Mouse (Mus musculus) monocyte, adult 2 months (primary cell): ENCODE measurements at regions not wholly inside any gene's neighbourhood (a gene's known extent, or its start where the extent isn't known, plus 50 kb on each side); places are given as distances from the start of the nearest gene placed in this dataset.

Source experiments
- DNase-seq, 2 experiments: peaks; one replicate each; pipeline ENCODE4 v3.0.0; 2022; ENCODE audit warnings: low spot score in 2 of 2, low read depth in 1 of 2

DNA sequence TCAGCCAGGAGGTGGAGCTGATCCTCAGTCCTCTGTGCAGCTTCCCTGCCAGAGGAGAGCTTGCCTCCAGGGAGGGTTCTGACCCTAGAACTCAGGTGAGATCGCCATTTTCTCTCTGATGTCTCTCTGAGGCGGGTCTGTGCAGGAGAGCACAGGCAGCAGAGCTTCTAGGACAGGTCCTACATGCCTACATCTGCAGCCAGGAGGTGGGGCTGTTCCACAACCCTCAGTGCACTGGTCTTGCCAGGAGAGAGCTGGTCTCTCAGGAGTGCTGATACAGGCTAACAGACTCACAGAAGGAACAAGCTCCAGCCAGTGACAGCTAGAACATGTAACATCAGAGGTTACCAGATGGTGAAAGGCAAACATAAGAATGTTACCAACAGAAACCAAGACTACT is 165.4 kb downstream of the Tmem17 start:
- DNase-seq, result no peak

DNA sequence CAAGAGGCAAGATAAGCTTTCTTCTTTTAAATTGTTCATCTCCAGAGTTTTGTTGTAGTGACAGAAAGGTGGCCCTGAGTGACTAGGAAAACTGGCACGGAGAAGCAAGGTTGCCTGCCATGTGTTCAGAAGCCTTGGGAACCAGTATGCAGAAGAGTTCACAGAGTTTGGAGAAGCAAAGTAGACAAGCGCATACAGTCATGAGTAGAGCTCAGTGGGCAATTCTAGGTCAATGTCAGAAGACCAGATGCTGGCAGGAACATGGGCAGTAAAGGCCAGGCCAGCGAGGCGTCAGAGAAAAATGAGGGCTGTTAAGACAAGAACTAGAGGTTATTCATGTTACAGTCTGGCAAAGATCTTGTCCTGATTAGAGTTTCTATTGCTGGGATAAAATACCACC is 172.7 kb downstream of the Tmem17 start:
- DNase-seq, result no peak

GRCm38 (mm10) chr11:22690829-22691228 is 169.9 kb downstream of the B3gnt2 start:
- DNase-seq, result no peak

GRCm38 (mm10) chr11:22692281-22692857 is 168.4 kb downstream of the B3gnt2 start:
- no peak for DNase-seq

GRCm38 (mm10) chr11:22692941-22693341 is 167.8 kb downstream of the B3gnt2 start:
- DNase-seq, result no peak

GRCm38 (mm10) chr11:22693376-22693775 is 167.4 kb downstream of the B3gnt2 start:
- DNase-seq, result no peak

DNA sequence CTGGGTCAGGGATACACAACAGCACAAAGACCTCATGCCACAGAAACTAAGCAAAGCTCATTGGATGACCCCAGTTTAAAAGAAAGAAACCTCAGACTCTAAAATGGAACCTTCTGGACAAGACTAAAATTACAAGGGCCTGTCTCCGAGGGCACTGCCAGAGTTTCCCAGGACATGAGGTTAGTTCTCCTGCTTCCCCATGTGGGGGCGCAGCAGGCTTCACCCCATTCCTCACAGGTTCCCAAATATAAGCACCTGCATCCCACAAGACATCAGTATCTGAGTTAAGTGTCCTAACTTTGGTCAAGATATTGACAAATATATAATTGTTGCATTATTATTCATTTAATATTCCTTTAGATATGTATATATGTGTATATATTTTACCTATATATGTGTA is 166.8 kb downstream of the B3gnt2 start:
- DNase-seq, result no peak

GRCm38 (mm10) chr11:22694829-22695228 is 165.9 kb downstream of the B3gnt2 start:
- no peak for DNase-seq

DNA sequence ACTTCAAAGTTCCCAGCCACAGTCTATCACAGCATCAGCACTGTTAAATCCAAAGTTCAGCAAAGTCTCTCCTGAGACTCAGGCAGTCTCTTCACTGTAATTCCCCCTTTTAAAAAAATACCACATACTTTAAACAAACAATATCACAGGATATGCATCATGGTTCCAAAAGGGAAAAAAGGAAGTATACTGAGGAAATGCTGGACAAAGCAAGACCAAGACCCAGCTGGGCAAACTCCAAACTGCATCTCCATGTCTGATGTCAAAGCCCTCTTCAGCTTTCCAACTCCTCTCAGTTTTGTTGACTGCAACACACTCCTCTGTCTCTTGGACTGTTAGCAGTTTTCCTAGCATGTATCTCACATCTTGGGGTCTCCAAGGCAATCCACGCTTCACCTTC is 165.5 kb downstream of the B3gnt2 start:
- DNase-seq, result no peak

GRCm38 (mm10) chr11:22698057-22698941 is 162.5 kb downstream of the B3gnt2 start:
- no peak for DNase-seq

- no peak for DNase-seq
Observed at GRCm38 (mm10) chr11:22706082-22706481, 154.7 kb downstream of the B3gnt2 start.
